Mouse (Mus musculus) heart, adult 11 months (tissue): Measurements from ENCODE around the gene Olfr449.

Experiments
- DNase-seq: peaks from one replicate; pipeline ENCODE4 v3.0.0; 2022

Gene Olfr449

DNA sequence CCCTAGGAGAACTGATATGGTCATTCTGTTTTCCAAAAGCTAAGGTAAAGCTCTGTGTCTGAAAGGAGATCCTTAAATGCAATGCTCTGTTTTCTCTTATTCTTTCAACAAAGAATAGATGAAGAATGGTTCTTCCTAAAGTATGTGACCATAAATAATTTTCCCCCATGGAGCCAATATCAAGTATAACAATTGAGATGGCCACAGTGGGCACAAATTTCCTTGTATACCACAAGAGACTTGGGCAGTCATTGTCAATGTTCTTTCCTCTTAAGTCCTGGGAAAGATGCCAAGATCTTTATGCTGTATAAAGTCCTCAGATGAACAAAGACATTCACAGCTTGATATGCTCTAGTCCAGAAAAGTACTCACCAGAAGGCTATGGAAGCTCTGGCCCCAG, at the start of gene Olfr449:
Olfr449 (plus strand) TSS at position 301 of the 400 bp plus-strand sequence.
- DNase-seq, result no peak

DNA sequence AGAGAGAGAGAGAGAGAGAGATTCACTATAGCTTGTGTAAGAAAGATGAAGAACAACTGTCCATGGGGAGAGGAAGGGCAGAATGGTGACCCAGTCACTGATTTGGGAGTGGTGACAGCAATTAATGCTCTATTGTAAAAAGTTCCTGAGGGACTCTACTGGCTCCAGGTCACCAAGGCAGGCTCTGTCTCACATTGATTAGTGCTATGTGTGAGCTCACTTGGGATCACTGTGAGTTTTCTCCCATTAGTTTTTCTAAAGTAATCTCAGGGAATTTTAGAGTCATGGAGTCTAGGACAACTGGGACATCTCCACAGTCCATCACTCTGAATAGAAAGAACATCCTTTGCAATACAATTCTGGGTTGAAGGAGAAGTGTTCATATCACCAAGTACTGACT, 49.4 kb upstream of the Olfr449 start, which contains the start of gene Olfr452:
Olfr452 (plus strand) TSS at position 301 of the 400 bp plus-strand sequence.
- DNase-seq, result no peak

DNA sequence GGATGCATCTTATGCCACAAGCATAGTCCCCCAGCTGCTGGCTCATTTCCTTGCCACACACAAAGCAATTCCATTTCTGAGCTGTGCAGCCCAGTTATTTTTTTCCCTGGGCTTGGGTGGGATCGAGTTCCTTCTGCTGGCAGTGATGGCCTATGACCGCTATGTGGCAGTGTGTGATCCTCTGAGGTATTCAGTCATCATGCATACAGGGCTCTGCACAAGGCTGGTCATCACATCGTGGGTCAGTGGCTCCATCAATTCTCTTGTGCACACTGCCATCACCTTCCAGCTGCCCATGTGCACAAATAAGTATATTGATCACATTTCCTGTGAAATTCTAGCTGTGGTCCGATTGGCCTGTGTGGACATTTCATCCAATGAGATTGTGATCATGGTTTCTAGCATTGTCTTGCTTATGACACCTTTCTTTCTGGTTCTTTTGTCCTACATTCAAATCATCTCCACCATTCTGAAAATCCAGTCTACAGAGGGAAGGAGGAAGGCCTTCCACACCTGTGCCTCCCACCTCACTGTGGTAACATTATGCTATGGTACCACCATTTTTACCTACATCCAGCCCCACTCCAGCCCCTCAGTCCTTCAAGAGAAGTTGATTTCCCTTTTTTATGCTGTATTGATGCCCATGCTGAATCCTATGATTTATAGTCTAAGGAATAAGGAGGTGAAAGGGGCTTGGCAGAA, 43.8 kb upstream of the Olfr449 start:
- no peak for DNase-seq

DNA sequence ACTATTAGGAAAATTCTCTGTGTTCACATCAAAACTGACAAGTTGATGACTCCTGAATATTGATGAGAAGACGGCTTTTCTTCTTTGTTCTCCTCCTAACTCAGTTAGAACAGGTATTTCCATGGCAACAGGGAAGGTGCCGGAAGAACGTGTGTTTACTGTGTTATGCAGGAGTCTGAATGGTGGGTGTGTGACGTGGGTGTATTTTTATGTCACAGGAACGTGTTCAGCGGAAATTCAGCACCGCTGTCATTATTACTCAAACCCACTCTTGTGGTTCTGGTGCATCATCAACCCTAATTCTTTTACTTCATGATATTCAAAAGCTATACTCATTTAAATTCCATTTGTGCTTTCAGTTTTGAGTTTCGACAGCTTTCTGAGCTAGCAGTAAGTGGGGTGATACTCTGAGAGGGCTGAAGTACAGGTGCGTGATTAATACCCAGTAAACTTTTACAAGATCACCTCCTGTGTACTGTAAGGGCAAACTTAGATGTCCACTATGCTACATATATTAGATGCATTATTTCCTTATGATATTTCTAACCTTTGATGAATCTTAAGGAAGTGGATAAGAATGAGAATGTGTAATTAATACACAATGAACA, 43.1 kb upstream of the Olfr449 start:
- no peak for DNase-seq

DNA sequence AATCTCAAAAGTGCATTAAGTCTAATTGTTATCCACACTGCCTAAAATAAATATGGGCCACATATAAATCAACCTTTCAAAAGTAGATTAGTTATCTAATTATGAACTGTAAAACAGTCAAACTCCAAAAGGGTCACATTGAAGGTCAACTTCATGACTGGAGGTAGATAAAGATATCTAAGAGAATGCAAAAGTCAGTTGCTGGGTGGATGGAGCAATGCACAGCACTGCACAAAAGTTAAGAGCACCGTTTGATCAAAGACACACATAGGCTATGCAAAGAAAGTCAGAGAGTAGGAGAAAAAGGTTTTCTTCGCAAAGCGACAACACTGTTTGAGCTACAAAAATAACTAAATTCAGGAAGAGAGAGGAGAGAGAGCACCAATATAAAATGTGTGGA, 39.2 kb upstream of the Olfr449 start:
- DNase-seq, result no peak

DNA sequence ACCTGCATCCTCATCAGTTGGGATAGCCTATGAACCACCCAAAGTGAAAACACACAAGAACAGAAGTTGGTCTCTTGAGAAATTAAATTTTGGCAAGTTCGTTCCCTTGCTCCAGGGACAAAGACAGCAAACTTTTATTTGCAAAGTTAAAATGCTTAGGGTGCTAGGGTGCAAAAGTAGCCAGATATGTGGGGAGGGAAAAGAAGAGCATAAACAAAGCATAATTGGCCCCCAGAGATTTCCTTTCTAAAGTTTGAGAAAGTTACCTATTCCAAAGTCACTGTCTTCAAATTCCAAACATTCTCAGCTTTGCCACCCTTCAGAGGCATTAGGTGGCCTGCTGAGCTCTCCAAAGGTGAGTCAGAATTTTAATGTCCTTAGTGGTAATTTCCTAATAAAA, 22.5 kb upstream of the Olfr449 start, which contains the start of gene Olfr450:
Olfr450 (plus strand) TSS at position 301 of the 400 bp plus-strand sequence.
- no peak for DNase-seq

DNA sequence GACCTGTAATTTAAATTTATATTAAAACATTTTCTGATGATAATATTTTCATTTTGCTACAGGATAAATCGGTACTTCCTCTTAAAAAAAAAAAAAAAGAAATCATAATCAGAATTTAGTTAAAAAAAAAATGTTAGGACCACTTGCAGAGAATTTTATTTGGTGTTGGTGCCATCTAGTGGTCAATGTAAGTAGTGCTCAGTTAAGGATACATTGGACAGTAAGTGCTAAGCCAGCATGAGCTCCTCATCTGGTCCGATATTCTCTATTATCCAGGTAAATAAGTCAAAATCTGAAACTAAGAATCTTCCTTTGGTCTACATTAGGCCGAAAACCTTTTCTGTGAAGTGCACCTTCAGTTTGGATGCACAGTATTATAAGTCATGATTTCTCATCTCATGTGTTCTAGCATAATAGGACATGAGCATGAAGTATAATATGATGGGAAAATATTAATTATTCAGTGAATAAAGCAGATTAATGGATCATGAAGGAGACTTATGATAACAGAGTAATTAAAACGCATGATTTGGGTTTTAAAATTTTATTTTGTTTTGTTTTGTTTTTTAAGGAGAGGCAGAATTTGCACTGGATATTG, 26.1 kb downstream of the Olfr449 start:
- DNase-seq, result no peak

DNA sequence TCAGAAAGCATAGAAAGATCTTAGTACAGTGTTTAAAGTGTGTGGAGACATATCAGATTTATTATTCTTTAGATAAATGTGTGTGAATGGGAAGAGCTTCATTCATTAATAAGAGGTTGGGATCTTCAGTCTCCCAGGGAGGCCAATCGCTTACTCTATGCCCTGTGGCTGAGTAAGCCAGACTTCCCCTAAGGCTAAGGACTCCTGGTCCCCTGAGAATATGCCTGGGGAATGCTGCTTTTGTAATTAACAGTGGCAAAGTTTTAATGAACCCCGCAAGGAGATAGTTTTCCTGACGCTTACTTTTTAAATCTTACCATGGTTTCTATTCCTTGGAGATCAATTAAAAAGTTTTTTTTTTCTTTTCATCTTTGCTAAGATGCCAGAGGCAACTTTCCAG, 35.5 kb downstream of the Olfr449 start:
- no peak for DNase-seq

DNA sequence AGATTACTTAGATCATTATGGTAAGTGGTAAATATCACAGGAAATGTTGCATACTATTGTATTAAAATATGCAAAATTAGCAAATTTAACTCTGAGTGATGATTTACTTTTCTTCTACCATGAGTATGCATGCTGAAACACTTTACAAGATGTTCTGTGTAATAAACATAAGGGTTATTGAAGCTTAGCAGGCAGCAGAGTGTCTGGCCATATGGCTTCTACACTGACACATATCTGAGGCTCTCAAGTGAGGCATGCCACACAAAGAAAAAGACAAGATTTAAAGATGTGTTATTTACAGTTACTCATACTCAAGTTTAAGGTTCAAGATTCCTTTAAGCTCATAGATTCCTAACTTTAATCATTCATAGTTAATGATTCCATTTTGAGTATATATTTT, 42.1 kb downstream of the Olfr449 start:
- DNase-seq, result no peak
